Mouse (Mus musculus): Measurements from ENCODE around the gene Ankrd6. TPM values are rescaled to one million over a fixed set of nuclear protein-coding genes. Genes with fewer than 3 reads are reported as not detected.

Ankrd6 gene
- polyA plus RNA-seq, 1 experiment from 2014 or later, result 12.1 TPM

GRCm38 (mm10) chr4:32867460-32867859, 83.2 kb downstream of the Ankrd6 start:
- no peak for ATAC-seq (ENCODE audit: insufficient number of reproducible peaks, insufficient read depth, low FRiP score, low TSS enrichment, low read depth)
- H3K4me1 ChIP-seq, result peaks cover 21% of the 10 kb centered on the region
- 90% methylated on average over 6 of the region's 6 CpGs for WGBS
- H3K9me3 ChIP-seq, result no peaks in the 10 kb centered on the region
- H3K9ac ChIP-seq, result no peak overlapping the region
- H3K27ac ChIP-seq, result no peak overlapping the region
- H3K4me2 ChIP-seq, result no peak overlapping the region
- no peak overlapping the region for H3K4me3 ChIP-seq
- H3K36me3 ChIP-seq, result no peaks in the 10 kb centered on the region
- H3K27me3 ChIP-seq, result no peaks in the 10 kb centered on the region

GRCm38 (mm10) chr4:32864867-32865242, 85.8 kb downstream of the Ankrd6 start:
- Histone ChIP-seq H3K9me3 (no peaks in the 10 kb centered on the region), H3K4me2 (no peak overlapping the region), H3K27ac (no peak overlapping the region), H3K27me3 (no peaks in the 10 kb centered on the region), H3K36me3 (no peaks in the 10 kb centered on the region), H3K4me1 (peaks cover 27% of the 10 kb centered on the region), H3K4me3 (no peak overlapping the region), H3K9ac (no peak overlapping the region)
- no peak for ATAC-seq (ENCODE audit: insufficient number of reproducible peaks, insufficient read depth, low FRiP score, low TSS enrichment, low read depth)
- WGBS, result 85% methylated on average over 6 of the region's 6 CpGs

- WGBS, result 52% methylated on average over 31 of the region's 31 CpGs
- Histone ChIP-seq H3K9ac (peak overlapping the region; percentile 33; the same call in 1 of the 2 replicates), H3K9me3 (no peaks in the 10 kb centered on the region), H3K27me3 (no peaks in the 10 kb centered on the region), H3K36me3 (no peaks in the 10 kb centered on the region), H3K4me3 (peak overlapping the region; percentile 4; the same call in 1 of the 2 replicates), H3K4me1 (peaks cover 27% of the 10 kb centered on the region), H3K27ac (no peak overlapping the region), H3K4me2 (peak overlapping the region; percentile 46)
- no peak for ATAC-seq (ENCODE audit: insufficient number of reproducible peaks, insufficient read depth, low FRiP score, low TSS enrichment, low read depth)
Observed at GRCm38 (mm10) chr4:32864131-32864866, 86.3 kb downstream of the Ankrd6 start.

GRCm38 (mm10) chr4:32863447-32864130, 87.1 kb downstream of the Ankrd6 start:
- H3K36me3 ChIP-seq, result no peaks in the 10 kb centered on the region
- WGBS, result 20% methylated on average over 12 of the region's 12 CpGs
- peak overlapping the region; percentile 46 for H3K4me2 ChIP-seq
- no peak for ATAC-seq (ENCODE audit: insufficient number of reproducible peaks, insufficient read depth, low FRiP score, low TSS enrichment, low read depth)
- peaks cover 27% of the 10 kb centered on the region for H3K4me1 ChIP-seq
- H3K9me3 ChIP-seq, result no peaks in the 10 kb centered on the region
- H3K4me3 ChIP-seq, result peak overlapping the region; percentile 4; the same call in 1 of the 2 replicates
- no peaks in the 10 kb centered on the region for H3K27me3 ChIP-seq
- H3K27ac ChIP-seq, result no peak overlapping the region
- peak overlapping the region; percentile 33; the same call in 1 of the 2 replicates for H3K9ac ChIP-seq

GRCm38 (mm10) chr4:32862751-32863446, 87.7 kb downstream of the Ankrd6 start:
- Histone ChIP-seq H3K36me3 (no peaks in the 10 kb centered on the region), H3K4me1 (peaks cover 27% of the 10 kb centered on the region), H3K9ac (no peak overlapping the region), H3K27ac (no peak overlapping the region), H3K27me3 (no peaks in the 10 kb centered on the region), H3K4me3 (no peak overlapping the region), H3K9me3 (no peaks in the 10 kb centered on the region), H3K4me2 (peak overlapping the region; percentile 46; the same call in 1 of the 2 replicates)
- WGBS, result 40% methylated on average over 15 of the region's 15 CpGs
- no peak for ATAC-seq (ENCODE audit: insufficient number of reproducible peaks, insufficient read depth, low FRiP score, low TSS enrichment, low read depth)

GRCm38 (mm10) chr4:32862011-32862750, 88.5 kb downstream of the Ankrd6 start:
- no peak overlapping the region for H3K4me3 ChIP-seq
- H3K4me2 ChIP-seq, result no peak overlapping the region
- WGBS, result 61% methylated on average over 10 of the region's 15 CpGs
- H3K36me3 ChIP-seq, result no peaks in the 10 kb centered on the region
- no peaks in the 10 kb centered on the region for H3K27me3 ChIP-seq
- H3K4me1 ChIP-seq, result peaks cover 27% of the 10 kb centered on the region
- H3K27ac ChIP-seq, result no peak overlapping the region
- ATAC-seq (ENCODE audit: insufficient number of reproducible peaks, insufficient read depth, low FRiP score, low TSS enrichment, low read depth), result no peak
- no peak overlapping the region for H3K9ac ChIP-seq
- H3K9me3 ChIP-seq, result no peaks in the 10 kb centered on the region

GRCm38 (mm10) chr4:32860184-32860965, 90.3 kb downstream of the Ankrd6 start:
- WGBS, result 76% methylated on average over 18 of the region's 18 CpGs
- H3K36me3 ChIP-seq, result no peaks in the 10 kb centered on the region
- peaks cover 27% of the 10 kb centered on the region for H3K4me1 ChIP-seq
- no peak overlapping the region for H3K9ac ChIP-seq
- H3K4me2 ChIP-seq, result no peak overlapping the region
- no peaks in the 10 kb centered on the region for H3K9me3 ChIP-seq
- H3K27ac ChIP-seq, result no peak overlapping the region
- no peaks in the 10 kb centered on the region for H3K27me3 ChIP-seq
- 0 out of 2 replicates have a peak, but pooled peaks have one; percentile 10 for ATAC-seq (ENCODE audit: insufficient number of reproducible peaks, insufficient read depth, low FRiP score, low TSS enrichment, low read depth)
- no peak overlapping the region for H3K4me3 ChIP-seq

- Histone ChIP-seq H3K4me3 (no peak overlapping the region), H3K27ac (no peak overlapping the region), H3K4me1 (peaks cover 6% of the 10 kb centered on the region), H3K27me3 (no peaks in the 10 kb centered on the region), H3K4me2 (no peak overlapping the region), H3K36me3 (no peaks in the 10 kb centered on the region), H3K9ac (no peak overlapping the region), H3K9me3 (no peaks in the 10 kb centered on the region)
- WGBS, result 51% methylated on average over 9 of the region's 9 CpGs
- ATAC-seq (ENCODE audit: insufficient number of reproducible peaks, insufficient read depth, low FRiP score, low TSS enrichment, low read depth), result no peak
Observed at GRCm38 (mm10) chr4:32855580-32855979, 95.1 kb downstream of the Ankrd6 start.

- no peaks in the 10 kb centered on the region for H3K27me3 ChIP-seq
- H3K27ac ChIP-seq, result no peak overlapping the region
- H3K4me3 ChIP-seq, result no peak overlapping the region
- H3K4me1 ChIP-seq, result peaks cover 6% of the 10 kb centered on the region
- no peaks in the 10 kb centered on the region for H3K36me3 ChIP-seq
- no peak overlapping the region for H3K9ac ChIP-seq
- no peak overlapping the region for H3K4me2 ChIP-seq
- whole genome bisulfite sequencing, result 67% methylated on average over 4 of the region's 4 CpGs
- H3K9me3 ChIP-seq, result no peaks in the 10 kb centered on the region
- no peak for ATAC-seq (ENCODE audit: insufficient number of reproducible peaks, insufficient read depth, low FRiP score, low TSS enrichment, low read depth)
Observed at GRCm38 (mm10) chr4:32854956-32855355, 95.7 kb downstream of the Ankrd6 start.

- Histone ChIP-seq H3K4me3 (no peak overlapping the region), H3K4me1 (peaks cover 6% of the 10 kb centered on the region), H3K9ac (no peak overlapping the region), H3K27ac (no peak overlapping the region), H3K36me3 (no peaks in the 10 kb centered on the region), H3K27me3 (no peaks in the 10 kb centered on the region), H3K9me3 (no peaks in the 10 kb centered on the region), H3K4me2 (no peak overlapping the region)
- ATAC-seq (ENCODE audit: insufficient number of reproducible peaks, insufficient read depth, low FRiP score, low TSS enrichment, low read depth), result no peak
- WGBS, result 84% methylated on average over 5 of the region's 5 CpGs
Observed at GRCm38 (mm10) chr4:32853609-32854188, 96.9 kb downstream of the Ankrd6 start.

All from embryonic facial prominence, embryonic 13.5 days (tissue).